Mouse (Mus musculus) macrophage (primary cell): Measurements from ENCODE around the gene Slc25a35. TPM values are rescaled to one million over a fixed set of nuclear protein-coding genes. Genes with fewer than 3 reads are reported as not detected.
"Not testable (repeated sequence)": the region's sequence is repeated elsewhere in the genome, so short reads cannot be mapped to it uniquely, and the experiment has no call there.

ENCODE experiments used
- H3K27ac ChIP-seq: fragments of 350-480 bp; formaldehyde crosslinking; 2 replicates; pipeline ENCODE4 v1.9.0; 2021
- H3K36me3 ChIP-seq: fragments of 350-480 bp; formaldehyde crosslinking; 2 replicates; pipeline ENCODE4 v1.9.0; 2021; ENCODE audit errors: inconsistent target
- H3K4me3 ChIP-seq: fragments of 350-480 bp; formaldehyde crosslinking; 2 replicates; pipeline ENCODE4 v1.9.0; 2021; ENCODE audit errors: inconsistent target
- H3K79me2 ChIP-seq: fragments of 350-480 bp; formaldehyde crosslinking; 2 replicates; pipeline ENCODE4 v1.9.0; 2021; ENCODE audit errors: inconsistent target
- WGBS: methylation state at CpG from one replicate; pipeline ENCODE4 v1.1.7; 2026; ENCODE audit warnings: inconsistent platforms; ENCODE audit not compliant: missing documents; 5-methylcytosine and 5-hydroxymethylcytosine counted together
- polyA plus RNA-seq: library from polyadenylated mRNA; stranded (reverse); fragments of 250-400 nt; gene quantifications from 3 replicates; pipeline ENCODE4 v1.2.4, GENCODE M21; 2018; ENCODE audit warnings: inconsistent platforms

Slc25a35 gene
- polyA plus RNA-seq, 1 experiment from 2014 or later = 3.2 TPM

DNA sequence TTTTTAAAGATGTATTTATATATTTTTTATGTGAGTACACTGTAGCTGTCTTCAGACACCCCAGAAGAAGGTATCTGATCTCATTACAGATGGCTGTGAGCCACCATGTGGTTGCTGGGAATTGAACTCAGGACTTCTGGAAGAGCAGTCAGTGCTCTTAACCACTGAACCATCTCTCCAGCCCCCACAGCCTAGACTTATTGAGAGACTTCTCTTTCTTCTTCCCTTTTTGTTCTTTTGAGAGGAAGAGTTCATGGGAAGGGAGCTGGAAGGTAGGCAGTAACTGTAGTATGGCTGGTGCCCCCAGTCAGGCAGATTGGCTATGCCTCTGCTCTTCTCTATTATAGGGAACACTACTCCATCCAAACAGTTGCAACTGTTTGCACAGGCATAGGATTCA lies 38.6 kb downstream of the Slc25a35 start:
- not testable (repeated sequence) for H3K27ac ChIP-seq, H3K4me3 ChIP-seq, H3K36me3 ChIP-seq
- peaks cover 40% of the 10 kb centered on the region for H3K79me2 ChIP-seq

DNA sequence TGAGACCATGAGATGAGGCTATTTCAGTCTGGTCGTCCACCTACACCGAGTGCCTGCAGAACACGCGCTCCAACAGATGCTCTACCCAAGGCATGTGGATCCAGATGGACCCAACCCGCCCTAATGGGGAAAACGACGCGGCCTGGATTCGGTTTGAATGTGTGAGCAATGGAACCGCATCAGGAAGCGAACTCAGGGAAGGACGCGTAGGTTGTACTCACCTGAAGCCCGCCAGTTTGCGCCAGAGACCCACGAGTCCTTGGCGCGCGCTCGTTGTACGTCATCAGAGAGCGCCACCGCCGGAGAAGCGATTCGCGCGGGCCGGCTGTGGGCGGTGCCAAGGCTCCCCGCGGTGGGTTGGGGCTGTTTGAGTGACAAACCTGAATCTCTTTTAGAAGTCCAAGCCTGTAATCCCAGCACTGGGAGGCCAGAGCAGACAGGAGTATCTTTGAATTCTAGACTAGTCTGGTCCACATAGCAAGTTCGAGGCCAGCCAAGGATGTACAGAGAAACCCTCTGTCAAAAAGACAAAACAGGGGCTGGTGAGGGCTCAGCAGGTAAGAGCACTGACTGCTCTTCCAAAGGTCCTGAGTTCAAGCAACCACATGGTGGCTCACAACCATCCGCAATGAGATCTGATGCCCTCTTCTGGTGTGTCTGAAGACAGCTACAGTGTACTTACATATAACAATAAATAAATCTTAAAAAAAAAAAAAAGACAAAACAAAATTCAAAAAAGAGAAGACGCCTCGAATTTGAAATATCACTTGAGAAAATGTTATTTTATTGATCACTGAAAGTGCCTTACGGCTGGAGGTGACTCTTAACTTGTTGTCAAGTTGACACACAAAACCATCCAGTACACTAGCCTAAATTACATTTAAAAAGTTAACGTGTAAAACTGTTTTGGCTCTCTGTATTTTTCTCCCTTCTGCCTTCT lies 40.5 kb downstream of the Slc25a35 start, which contains the start of gene Pfas:
Pfas (minus strand) TSS at position 279 of the 940 bp plus-strand sequence.
- WGBS = 10% methylated on average over 38 of the region's 38 CpGs
- peaks cover 40% of the 10 kb centered on the region for H3K79me2 ChIP-seq
- no peaks in the 10 kb centered on the region for H3K36me3 ChIP-seq
- H3K4me3 ChIP-seq = peak within 1 kb of the TSS; percentile 85
- no peak within 1 kb of the TSS for H3K27ac ChIP-seq

DNA sequence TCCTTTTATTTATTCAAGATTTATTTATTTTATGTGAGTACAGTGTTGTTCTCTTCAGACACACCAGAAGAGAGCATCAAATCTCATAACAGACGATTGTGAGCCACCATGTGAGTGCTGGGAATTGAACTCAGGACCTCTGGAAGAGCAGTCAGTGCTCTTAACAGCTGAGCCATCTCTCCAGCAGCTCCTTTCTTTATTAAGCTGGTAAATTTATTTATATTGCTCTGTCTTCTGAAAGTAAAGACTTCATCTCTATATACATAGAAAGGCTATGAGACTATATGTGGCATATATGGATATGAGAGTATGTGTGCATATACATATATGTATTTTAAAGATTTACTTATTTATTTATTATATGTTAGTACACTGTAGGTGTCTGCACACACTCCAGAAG lies 41.6 kb downstream of the Slc25a35 start:
- 88% methylated on average over 1 of the region's 1 CpGs for WGBS
- H3K27ac ChIP-seq = no peak overlapping the region
- H3K79me2 ChIP-seq = peaks cover 40% of the 10 kb centered on the region
- no peak overlapping the region for H3K4me3 ChIP-seq
- no peaks in the 10 kb centered on the region for H3K36me3 ChIP-seq

DNA sequence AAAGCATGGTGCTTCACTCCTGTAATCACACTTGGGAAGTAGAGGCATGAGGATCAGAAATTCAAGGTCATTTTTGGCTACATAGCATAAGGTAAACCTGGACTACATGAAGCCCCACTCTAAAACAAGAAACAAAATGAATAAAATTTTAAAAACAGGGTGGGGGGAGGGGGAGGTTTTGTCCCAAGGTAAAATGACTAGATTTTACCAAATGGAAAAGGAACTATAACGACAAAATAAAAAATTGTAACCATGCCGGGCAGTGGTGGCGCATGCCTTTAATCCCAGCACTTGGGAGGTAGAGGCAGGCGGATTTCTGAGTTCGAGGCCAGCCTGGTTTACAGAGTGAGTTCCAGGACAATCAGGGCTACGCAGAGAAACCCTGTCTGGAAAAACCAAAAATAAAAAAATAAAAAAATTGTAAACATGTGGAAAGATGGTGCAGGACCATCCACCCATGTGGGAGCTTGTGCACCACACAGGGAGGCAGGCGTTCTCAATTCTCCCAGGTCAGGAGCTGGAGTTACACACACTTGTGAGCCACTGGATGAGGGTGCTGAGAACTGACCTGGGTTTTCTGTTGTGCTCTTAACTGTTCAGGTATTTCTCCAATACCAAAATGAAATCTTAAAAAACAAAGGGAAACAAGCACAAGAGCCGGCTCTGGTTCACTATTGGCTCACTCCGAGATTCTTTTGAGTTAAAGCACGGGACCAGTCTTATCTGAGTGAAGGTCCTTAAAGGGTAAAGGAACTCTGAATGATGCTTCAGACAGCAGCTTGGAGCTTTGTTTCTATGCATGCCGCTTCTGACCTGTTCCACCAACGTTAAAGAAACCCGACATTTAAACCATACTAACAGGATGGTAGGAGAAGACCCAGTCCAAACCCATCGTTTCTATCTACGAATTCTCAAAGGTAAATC lies 42.7 kb downstream of the Slc25a35 start:
- Histone ChIP-seq H3K27ac (no peak overlapping the region), H3K36me3 (no peaks in the 10 kb centered on the region), H3K4me3 (no peak overlapping the region), H3K79me2 (peaks cover 37% of the 10 kb centered on the region)
- 89% methylated on average over 15 of the region's 15 CpGs for WGBS

DNA sequence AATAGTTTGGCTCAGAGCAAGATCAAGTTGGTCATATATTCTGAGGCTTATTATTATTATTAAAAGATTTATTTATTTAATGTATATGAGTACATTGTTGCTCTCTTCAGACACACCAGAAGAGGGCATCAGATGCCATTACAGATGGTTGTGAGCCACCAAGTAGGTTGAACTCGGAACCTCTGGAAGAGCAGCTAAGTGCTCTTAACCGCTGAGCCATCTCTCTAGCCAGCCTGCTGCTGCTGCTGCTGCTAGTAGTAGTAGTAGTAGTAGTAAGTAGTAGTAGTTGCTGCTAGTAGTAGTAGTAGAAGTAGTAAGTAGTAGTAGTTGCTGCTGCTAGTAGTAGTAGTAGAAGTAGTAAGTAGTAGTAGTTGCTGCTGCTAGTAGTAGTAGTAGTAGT lies 43.5 kb downstream of the Slc25a35 start:
- peak overlapping the region; percentile 57 for H3K27ac ChIP-seq

DNA sequence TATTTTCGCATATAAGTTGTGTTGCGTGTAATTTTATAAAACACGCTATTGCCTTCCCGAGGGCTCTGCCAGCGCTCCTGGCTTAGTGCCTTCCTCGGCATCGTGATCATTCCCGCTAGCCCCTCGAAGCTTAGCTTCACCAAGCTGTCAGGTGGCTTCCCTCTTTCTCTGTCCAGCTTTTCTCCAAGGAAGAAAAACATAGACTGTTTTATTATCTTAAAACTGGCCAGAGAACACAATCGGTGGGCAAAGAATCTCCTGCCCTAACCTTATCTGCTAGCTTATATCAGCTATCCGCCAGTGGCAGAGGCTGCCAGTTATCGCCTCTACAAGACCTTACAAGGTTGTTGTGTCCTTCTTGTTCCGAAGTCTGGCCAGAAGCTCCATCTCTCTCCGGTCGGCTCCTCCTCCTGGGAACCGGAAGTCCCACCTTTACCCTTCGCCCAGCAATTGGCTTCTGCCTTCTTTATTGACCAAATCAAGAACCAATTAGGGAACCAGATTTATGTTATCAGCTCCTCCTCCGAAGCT lies 44.2 kb downstream of the Slc25a35 start:
- Histone ChIP-seq H3K79me2 (peaks cover 33% of the 10 kb centered on the region), H3K27ac (peak overlapping the region; percentile 57), H3K4me3 (peak overlapping the region; percentile 64), H3K36me3 (no peaks in the 10 kb centered on the region)
- 2% methylated on average over 18 of the region's 18 CpGs for WGBS

More for the DNA sequence above, 43.5 kb downstream of the Slc25a35 start:
- H3K4me3 ChIP-seq = peak overlapping the region; percentile 64
- peaks cover 33% of the 10 kb centered on the region for H3K79me2 ChIP-seq
- H3K36me3 ChIP-seq = not testable (repeated sequence)
- WGBS = 43% methylated on average over 2 of the region's 2 CpGs

DNA sequence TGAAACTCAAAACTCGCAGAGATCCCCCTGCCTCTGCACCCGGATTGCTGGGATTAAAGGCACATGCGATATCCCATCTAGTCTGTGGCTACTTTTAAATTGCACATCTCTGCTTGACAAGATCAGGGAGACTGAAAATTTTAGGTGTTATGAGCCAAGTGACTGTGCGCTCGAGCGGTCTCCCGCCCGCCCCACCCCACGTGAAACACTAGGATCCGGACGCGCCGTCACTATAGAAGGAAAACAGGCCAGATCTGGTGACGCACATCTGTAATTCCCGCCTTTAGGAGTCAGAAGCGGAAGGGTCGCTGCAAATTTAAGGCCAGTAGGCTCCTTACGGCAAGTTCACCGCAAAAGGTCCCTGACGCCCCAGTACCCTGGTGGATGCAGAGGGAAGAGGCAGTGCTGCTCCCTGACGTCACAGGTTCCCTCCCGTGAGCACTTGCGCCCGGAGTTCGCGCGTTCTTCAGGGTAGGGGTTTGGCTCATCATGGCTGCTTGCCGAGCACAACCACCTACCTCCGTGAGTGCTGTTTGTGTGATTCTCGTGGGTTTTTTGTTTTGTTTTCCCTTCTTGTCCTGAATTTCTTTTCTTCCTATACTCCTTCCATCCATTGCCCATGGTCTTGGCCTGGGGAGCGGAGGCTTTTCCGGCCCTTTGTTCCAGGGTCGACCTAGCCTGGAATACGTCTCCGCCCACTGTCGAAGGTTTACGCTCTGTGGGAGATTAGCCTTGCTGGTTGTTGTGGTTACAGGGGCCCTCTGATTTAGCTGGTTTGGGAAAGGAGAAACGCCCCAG lies 47.9 kb downstream of the Slc25a35 start, which contains the start of gene Ctc1:
Ctc1 (plus strand) TSS at position 268 of the 798 bp plus-strand sequence.
- H3K4me3 ChIP-seq = peak within 1 kb of the TSS; percentile 84
- H3K27ac ChIP-seq = peak within 1 kb of the TSS; percentile 70
- H3K36me3 ChIP-seq = no peaks in the 10 kb centered on the region
- H3K79me2 ChIP-seq = peaks cover 31% of the 10 kb centered on the region
- WGBS = under 1% methylated on average over 36 of the region's 38 CpGs

DNA sequence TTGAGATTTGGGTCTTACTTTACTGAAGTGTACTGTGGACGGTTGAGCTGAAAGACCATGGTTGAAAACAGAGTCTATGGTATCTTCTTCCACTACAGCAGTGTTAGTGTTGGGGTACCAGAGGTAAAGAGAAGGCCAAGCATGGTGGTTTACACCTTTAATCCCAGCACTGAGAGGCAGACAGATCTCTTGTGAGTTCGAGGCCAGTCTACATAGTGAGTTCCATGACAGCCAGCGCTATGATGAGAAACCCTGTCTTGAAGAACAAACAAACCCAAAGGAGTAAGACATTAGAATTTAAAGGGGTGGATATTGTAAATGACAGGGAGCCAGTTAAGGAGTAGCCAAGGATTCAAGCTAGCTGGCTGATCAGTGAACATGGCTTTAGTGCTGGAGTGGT lies 48.8 kb downstream of the Slc25a35 start:
- Histone ChIP-seq H3K27ac (peak overlapping the region; percentile 70), H3K4me3 (peak overlapping the region; percentile 84), H3K79me2 (peaks cover 23% of the 10 kb centered on the region), H3K36me3 (no peaks in the 10 kb centered on the region)
- WGBS = 72% methylated on average over 3 of the region's 3 CpGs

DNA sequence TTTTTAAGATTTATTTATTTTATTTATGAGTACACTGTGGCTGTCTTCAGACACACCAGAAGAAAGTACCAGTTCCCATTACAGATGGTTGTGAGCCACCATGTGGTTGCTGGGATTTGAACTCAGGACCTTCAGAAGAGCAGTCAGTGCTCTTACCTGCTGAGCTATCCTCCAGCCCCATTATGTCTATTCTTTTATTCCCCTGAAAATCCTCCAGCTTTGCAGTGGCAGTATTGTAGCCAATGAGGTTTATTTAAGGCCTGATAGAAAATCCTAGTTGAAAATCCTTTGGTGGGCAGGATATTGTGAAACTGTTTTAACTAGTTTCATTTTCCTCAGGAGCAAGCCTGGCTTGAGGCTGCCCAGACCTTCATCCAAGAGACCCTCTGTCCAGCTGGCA lies 52.8 kb downstream of the Slc25a35 start:
- H3K27ac ChIP-seq = no peak overlapping the region
- peaks cover 23% of the 10 kb centered on the region for H3K79me2 ChIP-seq
- peaks cover 17% of the 10 kb centered on the region; the same call in 1 of the 2 replicates for H3K36me3 ChIP-seq
- no peak overlapping the region for H3K4me3 ChIP-seq

Other genes with a start within 250 kb of the Slc25a35 start
- gene Ndel1, start 96.3 kb upstream of the Slc25a35 start, polyA plus RNA-seq = 52.9 to 132 TPM (median 60.1 TPM) in 3 replicates
- gene Rnf222, start 79.6 kb upstream of the Slc25a35 start, polyA plus RNA-seq = not detected in 3 replicates
- 1,656 to 2,144 TPM (median 1,836 TPM) in 3 replicates for gene Rpl26, start 66.5 kb upstream of the Slc25a35 start, polyA plus RNA-seq
- not detected in 3 replicates for gene Odf4, start 41.0 kb upstream of the Slc25a35 start, polyA plus RNA-seq
- gene Arhgef15, start 10.7 kb upstream of the Slc25a35 start, polyA plus RNA-seq = not detected in 3 replicates
- 2.4 to 11.2 TPM (median 3.4 TPM) in 3 replicates for gene Rangrf, start 7.1 kb downstream of the Slc25a35 start, polyA plus RNA-seq
- 2.4 to 12.1 TPM (median 5.6 TPM) in 3 replicates for gene Pfas, start 40.3 kb downstream of the Slc25a35 start, polyA plus RNA-seq
- gene Ctc1, start 47.8 kb downstream of the Slc25a35 start, polyA plus RNA-seq = 17.1 to 28.9 TPM (median 20.6 TPM) in 3 replicates
- 4.2 to 8.5 TPM (median 7.3 TPM) in 3 replicates for gene Aurkb, start 77.5 kb downstream of the Slc25a35 start, polyA plus RNA-seq
- 11.7 to 37.1 TPM (median 15.6 TPM) in 3 replicates for gene Borcs6, start 91.6 kb downstream of the Slc25a35 start, polyA plus RNA-seq
- gene Tmem107, start 102.7 kb downstream of the Slc25a35 start, polyA plus RNA-seq = 4.1 to 7.3 TPM (median 4.2 TPM) in 3 replicates
- 23.6 to 47.7 TPM (median 36.7 TPM) in 3 replicates for gene Vamp2, start 120.4 kb downstream of the Slc25a35 start, polyA plus RNA-seq
- gene Per1, start 127.1 kb downstream of the Slc25a35 start, polyA plus RNA-seq = 8.8 to 17.5 TPM (median 11.6 TPM) in 3 replicates
- gene Hes7, start 152.3 kb downstream of the Slc25a35 start, polyA plus RNA-seq = not detected in 3 replicates
- gene 9130213A22Rik, start 154.5 kb downstream of the Slc25a35 start, polyA plus RNA-seq = 0.14 to 0.29 TPM in 2 of 3 replicates, not detected in the other
- 0.19 TPM in 1 of 3 replicates, not detected in the others for gene Aloxe3, start 157.8 kb downstream of the Slc25a35 start, polyA plus RNA-seq
- gene Alox12b, start 188.9 kb downstream of the Slc25a35 start, polyA plus RNA-seq = not detected in 3 replicates
- gene Alox8, start 229.7 kb downstream of the Slc25a35 start, polyA plus RNA-seq = not detected in 3 replicates